Mouse (Mus musculus) adrenal gland, adult (tissue): ENCODE data around the gene Elovl5.

Source experiments
- DNase-seq, 2 experiments: peaks; one replicate each; pipeline ENCODE4 v3.0.0; 2022 to 2023; ENCODE audit warnings: low spot score in 1 of 2; ENCODE audit not compliant: inconsistent age in 2 of 2

Gene Elovl5

DNA sequence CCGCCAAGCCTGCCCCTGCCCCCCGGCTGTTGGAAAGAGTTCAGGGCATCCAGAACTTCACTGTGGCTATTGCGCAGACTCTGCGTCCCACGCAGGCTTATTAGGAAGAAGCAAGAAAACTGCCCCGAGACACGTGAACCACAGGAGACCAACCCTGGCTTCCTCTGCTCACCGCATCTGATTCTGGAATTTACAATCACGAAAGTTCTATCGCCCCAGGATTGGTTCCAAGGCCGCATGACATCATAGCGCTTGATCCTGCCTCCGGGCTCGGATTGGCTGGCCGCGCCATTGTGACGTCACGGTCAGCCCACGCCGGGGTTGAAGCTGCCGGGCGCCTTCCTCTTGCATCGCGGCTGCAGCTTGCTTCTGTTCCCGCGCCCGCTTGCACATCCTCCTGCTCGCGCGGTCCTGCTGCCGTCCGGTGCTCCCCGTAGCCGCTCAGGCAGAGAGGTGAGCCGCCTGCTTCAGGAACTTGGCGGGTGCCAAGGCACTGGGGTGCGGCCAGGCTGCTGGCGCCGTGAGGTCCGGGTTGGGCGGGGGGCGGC, at the start of gene Elovl5:
TSS of gene Elovl5 (plus strand) at position 291 of the 548 bp plus-strand sequence.
- DNase-seq = peak; percentile 99

DNA sequence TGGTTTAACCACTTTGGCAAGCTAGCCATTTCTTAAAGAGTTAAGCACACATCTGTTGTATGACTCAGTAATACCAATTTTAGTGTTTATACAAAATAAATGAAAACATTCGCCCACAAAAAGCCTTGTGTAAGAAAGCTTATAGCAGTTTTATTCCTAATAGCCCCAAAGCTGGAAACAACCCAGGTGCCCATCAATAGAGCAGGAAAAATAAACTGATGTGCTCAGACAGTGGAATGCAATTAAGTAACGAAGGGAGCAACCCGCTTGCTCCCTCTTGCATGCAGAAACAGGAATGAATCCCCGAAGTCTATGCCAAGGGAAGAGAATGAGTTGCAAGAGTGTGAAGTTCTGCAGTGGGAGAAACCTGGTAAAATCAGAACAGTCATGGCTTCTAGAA, 25.7 kb upstream of the Elovl5 start:
- DNase-seq = no peak

DNA sequence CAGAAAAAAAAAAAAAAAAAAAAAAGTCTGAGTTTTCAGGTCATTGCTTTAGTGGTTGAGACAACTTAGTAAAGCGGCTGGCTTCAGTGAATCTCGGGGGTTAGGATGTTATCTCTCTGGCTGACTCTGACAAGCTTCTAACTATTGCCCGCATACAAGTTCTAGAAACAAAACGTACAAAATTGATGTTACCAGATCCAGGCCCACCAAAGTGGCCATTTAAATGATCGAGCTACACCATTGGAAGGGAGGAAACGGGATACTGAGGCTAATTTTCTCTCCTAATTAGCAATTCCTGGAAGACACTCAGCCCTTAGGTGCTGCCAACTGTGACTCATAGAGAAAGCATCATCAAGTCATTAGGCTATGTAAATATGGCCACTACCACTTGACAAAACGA, 18.6 kb upstream of the Elovl5 start:
- DNase-seq = no peak

GRCm38 (mm10) chr9:77904133-77904532, 13.0 kb upstream of the Elovl5 start:
- DNase-seq = no peak

- no peak for DNase-seq
Measured at GRCm38 (mm10) chr9:77909572-77910269, 7.4 kb upstream of the Elovl5 start.

GRCm38 (mm10) chr9:77910270-77911240, 6.6 kb upstream of the Elovl5 start:
- peak; percentile 98 for DNase-seq

- DNase-seq = peak in 1 of 2 experiments; percentile 78
Measured at GRCm38 (mm10) chr9:77911508-77912229, 5.5 kb upstream of the Elovl5 start.

GRCm38 (mm10) chr9:77912246-77912645, 4.9 kb upstream of the Elovl5 start:
- DNase-seq = no peak

- DNase-seq = no peak
Measured at GRCm38 (mm10) chr9:77914616-77915015, 2.5 kb upstream of the Elovl5 start.

DNA sequence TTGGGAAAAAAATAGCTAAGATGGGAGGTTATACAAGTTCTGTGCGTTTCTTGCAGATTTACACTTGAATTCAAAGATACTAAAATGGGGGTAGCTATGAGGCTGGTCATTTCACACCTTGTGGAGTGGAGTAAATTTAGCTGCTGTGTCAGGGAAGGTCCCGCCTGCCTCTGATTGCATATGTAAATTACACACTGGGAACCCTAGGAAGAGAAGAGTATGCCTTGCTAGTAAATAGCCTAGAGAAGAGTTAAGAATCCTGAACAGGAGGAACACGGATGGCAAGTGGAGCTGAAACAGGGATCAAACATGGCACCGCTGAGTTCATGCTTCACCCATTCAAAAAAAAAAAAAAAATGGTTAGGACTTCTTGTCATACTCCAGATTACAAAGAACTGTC, 1.4 kb upstream of the Elovl5 start:
- no peak for DNase-seq

DNA sequence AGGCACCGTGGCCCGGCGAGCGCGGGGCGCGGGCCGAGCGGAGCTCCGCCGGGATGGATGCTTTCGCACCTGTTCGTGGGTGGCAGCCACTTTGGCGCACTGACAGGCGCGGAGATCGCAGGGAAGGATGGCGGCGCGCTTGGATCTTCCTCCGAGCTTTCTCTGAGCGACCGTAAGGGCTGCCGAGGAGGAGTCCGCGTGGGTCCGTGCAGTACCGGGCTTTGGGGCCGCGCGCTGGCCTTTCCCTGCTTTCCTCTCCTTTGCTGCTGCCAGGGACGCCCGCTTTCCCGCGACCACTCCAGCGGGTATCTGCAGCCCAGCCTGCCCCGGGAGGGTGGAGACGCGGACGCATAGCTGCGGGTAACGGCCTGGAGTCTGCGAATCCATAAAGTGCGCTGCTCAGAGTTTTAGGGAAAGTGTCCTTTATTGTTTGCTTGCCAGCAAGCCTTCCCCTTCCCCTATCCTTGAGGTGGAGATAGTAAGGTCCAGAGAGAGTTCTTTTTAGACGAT, 513 bp downstream of the Elovl5 start:
- DNase-seq = peak in 1 of 2 experiments; percentile 61

DNA sequence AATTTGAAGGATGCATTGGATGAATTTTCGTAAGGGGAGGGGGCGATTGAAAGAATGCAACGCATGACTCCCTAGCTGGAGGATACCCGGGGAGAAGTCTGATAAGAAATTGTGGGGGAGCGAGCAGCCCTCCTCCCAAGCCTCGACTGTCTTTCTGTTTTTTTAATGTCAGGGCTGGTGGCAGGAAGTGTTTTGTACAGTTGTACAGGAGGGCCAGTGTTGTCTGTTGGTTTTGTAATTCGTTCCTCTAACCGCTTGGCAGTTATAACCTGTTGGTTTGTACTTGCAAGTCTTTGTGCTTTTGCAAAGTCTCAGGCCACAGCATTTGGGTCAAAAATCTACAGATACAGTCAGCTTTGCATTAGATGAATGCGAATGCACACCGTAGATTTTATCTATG, 1.0 kb downstream of the Elovl5 start:
- DNase-seq = peak in 1 of 2 experiments; percentile 84

DNA sequence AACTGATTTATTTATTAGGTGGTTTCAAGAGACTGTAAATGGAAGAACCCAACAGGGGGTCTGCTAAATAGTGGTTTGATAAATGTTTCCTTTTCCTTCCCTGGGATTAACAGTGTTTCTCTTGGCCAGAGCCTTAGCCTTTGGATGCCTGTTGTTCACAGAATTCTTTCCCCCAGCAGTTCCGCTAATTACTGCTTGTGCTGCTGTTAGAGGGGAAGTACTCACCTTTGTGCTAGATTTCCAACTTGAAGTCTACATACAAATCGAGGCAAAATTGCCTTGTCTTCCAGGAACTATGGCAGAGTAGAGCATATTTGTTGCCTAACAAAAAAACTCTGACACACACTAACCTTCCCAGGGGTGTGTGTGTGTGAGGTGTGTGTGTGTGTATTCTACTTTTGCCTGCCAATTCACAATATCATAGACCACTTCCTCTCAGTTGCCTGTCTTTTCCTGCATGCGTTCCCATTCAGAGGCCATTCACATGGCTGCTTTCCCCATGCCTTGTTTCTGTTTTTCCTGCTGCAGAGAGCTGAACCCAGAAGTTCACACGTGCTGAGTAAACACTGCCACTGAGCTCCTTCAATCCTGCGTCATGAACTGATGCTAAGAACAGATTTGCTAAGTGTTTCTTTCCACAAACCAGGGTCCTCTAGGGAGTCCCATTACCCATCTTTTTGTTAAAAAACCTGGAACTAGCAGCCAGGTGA, 2.0 kb downstream of the Elovl5 start:
- DNase-seq = peak in 1 of 2 experiments; percentile 70

DNA sequence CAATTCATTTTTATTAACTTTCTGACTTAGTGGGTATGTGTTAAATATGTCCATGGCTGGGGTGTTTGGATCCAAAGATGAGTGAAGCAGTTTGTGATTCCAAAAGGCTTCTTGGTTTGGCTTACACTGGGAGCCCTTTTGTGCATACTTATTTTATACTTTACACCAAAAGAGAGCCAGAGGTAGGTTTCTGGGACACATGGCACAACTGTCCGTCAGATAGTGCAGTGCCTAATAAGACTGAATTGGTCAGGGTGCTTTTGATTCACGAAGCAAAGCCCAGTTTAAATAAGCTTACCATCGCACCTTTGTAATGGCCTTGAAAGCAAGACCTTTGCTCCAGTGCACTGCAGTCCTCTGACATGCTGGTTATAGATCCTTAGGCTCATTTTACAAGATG, 3.3 kb downstream of the Elovl5 start:
- DNase-seq = peak in 1 of 2 experiments; percentile 66

DNA sequence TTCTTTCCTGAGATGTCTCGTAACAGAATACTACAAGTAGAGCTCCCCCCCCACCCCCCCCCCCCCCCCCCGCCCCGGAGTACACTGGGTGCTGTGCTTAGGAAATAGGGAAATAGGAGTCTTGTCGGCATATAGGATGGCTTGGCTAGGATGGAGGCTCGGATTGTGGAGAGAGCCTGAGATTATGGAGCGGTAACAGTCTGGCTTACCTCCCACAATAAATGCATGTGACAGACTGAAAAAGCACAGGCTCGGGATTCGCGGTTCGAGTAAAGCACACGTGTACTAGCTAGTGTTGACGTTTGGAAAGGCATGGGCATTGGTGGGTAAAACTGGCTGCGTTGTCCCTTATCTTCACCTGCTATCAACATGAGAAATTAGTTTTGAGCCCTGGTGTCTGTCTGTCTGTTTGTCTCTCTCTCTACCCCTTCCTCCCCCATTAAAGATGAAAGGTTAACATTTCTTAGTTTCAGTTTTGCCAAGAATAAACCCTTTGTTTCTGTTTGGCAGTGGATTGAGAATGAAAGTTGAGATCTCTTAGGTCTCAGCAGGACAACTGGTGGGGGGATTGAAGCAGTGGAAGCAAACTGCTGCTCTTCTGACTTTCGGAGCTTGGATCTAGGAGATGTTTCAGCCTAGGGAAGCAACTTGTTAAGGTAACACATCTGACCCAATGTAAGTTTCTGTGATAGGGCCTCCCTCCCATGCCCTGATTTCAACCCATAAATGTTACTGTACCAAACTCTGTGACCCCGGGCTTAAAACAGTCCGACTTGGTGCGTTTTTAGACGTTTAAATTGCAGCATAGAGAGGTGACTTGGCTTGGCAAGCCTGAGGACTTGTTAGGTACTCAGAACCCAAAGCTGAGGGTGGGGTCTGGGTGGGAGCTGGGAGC, 4.4 kb downstream of the Elovl5 start:
- DNase-seq = peak in 1 of 2 experiments; percentile 68

- DNase-seq = peak in 1 of 2 experiments; percentile 47
Measured at GRCm38 (mm10) chr9:77923774-77924173, 6.6 kb downstream of the Elovl5 start.

DNA sequence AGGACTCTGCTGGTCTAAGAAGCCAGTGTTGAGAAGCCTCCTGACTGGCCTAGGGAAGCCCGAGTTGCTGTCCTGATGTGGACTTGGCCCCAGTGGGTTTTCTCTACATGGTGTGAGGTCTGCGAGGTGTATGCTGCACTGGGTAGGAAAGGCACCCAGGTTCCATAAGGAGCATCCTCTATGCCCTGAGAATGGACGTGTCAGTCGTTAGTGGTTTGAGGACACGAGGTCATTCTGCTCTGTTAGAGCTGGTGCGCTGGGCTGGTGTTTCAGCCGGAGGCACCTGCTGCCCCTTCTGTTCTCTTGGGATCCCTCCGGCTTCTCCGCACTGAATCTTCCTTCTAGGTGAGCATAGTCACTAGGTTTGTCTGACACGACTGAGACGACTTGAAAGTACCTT, 7.0 kb downstream of the Elovl5 start:
- peak in 1 of 2 experiments; percentile 64 for DNase-seq

DNA sequence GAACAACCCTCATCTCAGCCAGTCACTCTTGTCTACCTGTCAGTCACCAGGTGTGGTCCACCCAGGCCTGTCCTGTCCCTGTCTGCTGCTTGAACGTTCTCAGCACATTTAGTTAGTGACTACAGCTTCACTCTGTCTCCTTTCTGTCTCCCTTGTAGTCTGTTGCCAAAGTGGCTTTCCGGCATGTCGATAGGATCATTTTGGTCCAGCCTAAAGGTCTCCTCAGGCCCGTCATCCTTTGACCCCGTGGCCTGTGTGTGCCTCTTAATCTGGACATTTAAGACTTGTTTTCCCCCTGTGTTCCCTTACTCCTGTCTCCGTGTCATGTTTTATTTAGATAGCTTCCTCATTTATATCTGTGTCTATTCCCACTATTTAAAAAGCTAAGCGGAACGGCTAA, 9.0 kb downstream of the Elovl5 start:
- DNase-seq = peak in 1 of 2 experiments; percentile 67

DNA sequence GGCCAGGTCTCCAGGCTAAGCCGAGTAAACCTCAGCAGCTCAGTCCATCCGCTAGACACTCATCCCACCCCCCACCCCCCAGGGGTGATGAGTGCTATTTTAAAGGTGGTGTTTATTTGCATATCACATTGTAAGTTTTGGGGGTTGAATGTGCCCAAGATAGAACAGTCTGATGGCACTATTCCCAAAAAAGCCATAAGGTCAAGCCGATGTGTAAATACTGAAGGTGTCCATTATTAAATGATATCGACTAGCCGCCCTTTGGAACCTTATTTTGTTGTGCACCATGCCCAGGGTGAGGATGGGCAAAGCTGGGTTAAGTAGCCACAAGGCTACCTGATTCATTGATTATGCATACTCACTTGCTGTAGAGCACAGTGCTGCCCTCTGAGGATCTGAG, 9.7 kb downstream of the Elovl5 start:
- DNase-seq = peak in 1 of 2 experiments; percentile 55
